Mouse (Mus musculus) retina, embryonic 14.5 days (tissue): ENCODE measurements around the gene Ptpn9.

ENCODE experiments used
- DNase-seq: peaks from one replicate; pipeline ENCODE4 v3.0.0-alpha.2; 2015; ENCODE audit warnings: low spot score

Gene Ptpn9

DNA sequence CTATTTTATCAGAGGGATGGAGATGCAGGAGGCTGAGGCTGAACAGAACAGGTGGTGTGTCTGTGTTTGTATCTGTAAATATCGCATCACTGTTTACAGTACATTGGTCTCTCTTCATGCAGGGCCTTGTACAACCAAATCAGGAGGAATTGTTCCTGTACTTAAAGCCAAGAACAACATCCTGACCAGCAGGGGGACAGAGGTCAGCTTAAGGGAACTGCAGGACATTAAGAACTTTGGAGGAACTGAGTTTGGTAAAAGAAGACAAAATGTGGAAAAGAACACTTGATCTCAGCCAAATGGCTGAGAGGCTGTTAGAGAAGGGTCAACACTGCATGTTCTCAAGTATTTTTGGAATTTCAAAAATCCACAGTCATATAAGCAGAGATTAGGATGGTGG is 20.0 kb downstream of the Ptpn9 start:
- no peak for DNase-seq

DNA sequence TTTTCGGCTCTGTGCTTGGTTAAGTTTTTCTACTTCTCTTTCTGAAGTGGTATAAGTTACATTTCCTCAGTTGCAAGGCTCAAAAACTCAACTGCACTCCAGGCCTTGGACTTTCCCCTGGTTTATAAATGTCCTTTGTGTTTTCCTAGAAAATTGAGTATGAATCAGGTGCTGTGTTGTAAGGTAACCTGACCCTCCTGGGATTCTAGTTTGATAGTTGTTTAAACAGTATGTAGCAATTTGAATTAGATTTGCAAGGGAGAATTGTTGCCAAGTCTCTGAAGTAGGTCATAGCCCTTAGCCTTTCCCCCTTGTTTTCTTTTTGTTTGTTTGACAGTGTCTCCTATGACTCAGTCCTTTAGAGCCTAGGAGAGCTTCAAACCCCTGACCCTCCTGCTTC is 22.9 kb downstream of the Ptpn9 start:
- no peak for DNase-seq

DNA sequence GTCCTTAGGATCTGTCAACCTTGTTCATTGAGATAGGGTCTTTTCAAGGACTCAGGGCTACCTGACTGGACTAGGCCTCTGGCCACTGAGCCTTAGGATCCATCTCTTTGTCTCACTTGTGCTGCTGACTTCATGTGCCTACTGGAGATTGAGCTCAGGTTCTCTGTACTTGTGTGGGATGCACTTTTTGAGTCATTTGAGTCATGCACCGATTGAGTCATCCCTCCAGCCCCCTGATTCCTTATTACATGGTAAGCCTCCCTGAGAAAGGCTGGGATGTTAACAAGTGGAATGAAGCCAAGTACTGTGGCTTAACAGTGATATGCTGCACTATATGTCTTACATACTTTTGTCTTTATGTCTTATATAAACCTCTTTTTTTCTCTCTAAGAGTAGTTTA is 37.0 kb downstream of the Ptpn9 start:
- no peak for DNase-seq

DNA sequence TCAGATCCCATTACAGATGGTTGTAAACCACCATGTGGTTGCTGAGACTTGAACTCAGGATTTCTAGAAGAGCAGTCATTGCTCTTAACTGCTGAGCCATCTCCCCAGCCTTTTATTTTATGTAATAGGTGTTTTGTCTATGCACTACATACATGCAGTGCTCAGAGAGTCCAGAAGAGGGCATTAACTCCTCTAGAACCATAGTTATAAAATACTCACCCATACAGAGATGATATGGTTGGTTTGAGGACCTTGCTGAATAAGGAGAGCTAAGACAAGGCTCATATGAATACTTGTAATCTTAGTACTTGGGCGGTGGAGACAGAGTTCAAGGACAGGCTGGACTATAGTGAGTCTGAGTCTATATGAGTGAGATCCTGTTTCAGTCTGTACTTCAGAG is 61.5 kb downstream of the Ptpn9 start:
- DNase-seq = peak; percentile 71

DNA sequence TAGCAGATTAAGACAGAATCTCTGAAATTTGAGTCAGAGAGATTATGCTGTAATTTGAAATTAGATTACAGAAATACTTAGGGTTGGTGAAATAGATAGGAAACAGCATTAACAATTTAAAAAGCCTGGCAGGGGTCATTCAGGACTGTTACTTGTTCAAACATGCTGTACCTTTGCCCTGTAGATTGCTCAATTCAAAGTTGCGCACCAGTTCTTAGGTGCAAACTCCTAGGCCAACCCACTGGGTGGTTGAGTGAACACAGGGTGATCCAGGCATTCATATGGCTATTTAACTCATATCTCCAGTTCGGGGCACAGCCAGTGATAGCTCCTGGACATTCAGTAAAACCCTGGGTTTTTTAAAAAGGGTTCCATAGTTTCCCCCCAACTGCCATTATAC is 69.4 kb downstream of the Ptpn9 start:
- DNase-seq = no peak

DNA sequence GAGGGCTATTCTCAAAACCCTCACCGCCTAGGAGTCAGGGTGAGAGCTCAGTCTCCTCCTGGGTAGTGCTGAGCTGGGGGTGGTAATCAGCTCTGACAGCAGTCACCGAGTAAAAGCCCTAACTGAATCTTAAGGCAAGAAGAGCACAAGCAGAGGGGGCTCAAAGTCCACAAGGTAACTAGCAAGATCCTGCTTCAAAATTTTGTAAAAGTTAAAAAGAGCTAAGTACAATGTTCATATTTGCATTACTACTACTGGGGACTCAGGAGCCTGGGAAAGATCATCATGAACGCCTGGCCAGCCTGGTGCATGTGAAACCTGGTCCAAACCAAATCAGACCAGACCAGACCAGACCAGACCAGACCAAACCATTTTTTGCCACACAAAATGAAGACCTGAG is 73.5 kb downstream of the Ptpn9 start:
- no peak for DNase-seq

DNA sequence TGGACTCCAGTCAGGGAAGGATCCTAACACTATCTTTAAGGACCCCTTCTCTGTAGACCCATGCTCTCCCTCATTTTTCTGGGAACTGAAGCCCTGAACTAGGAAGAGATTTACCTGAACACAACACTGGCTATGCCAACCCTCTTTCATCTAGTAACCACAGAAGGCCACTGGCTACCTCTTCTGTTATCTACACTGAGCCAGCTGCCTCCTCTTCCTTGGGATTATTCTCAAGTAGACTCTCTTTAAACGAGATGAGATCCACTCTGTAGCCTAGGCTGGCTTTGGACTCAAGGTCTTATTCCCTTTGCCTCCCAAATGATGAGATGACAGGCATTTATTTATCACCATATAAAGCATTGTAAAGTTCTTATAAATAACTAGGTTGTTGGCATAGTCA is 75.5 kb downstream of the Ptpn9 start:
- no peak for DNase-seq

DNA sequence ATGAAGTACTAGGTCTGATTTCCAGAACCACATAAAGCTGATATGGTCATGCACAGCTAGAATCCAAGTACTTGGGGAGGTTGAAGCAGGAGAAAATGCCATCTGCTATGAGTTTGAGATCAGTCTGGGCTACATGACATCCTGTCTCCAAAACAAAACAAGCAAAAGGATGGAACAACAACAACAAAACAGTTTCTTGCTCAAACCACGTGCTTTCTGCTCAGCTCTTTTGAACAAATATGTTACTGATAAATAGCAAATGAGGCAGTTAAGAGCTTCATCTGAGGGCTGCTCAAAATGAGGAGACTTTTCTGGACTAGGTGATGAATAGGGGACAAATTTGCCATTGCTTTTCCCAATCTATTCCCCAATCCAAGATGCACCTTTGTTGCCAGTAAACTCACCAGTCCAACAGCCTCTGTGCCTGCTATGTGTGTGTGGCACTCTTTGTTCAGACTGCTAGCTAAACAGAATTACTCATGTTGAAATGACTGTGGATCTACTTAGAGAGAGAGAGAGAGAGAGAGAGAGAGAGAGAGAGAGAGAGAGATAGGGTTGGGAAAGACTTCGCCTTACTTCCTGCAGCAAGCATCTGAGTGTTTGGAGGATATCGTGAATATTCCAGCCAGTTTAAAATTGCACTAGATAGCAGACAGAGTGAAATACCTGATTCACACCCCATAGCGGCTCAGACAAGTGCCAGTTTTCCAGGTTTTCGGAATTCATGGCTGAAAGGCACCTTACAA is 76.2 kb downstream of the Ptpn9 start:
- DNase-seq = no peak

DNA sequence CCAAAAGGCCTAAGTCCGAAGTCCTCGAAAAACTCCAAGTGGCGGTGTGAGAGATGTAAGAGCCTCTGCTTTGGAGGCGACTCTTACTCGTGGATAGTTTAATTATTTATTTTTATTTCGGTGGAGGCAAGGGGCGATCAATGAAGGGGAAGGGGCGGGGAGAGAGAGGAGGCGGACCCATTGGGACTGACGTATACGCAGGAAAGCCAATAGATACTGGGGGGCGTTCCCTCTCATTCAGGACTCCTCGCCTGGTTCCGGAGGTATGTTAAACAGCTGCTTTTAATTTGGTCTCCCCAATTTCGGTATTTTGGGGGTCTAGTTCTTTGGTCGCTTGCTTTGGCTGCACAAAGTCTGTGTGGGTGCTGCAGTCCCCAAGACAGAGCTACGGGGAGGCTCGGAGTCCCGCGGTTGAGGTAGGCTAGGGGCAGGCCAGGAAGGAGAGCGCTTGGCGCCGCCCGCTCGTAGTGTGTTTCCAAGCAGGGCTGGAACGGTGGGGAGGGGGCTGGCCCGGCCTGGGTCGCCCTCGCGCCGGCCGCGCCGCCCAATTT is 77.2 kb downstream of the Ptpn9 start, which contains the start of gene Sin3a:
Sin3a (plus strand) TSS at position 240 of the 551 bp plus-strand sequence.
- DNase-seq = peak; percentile 84

DNA sequence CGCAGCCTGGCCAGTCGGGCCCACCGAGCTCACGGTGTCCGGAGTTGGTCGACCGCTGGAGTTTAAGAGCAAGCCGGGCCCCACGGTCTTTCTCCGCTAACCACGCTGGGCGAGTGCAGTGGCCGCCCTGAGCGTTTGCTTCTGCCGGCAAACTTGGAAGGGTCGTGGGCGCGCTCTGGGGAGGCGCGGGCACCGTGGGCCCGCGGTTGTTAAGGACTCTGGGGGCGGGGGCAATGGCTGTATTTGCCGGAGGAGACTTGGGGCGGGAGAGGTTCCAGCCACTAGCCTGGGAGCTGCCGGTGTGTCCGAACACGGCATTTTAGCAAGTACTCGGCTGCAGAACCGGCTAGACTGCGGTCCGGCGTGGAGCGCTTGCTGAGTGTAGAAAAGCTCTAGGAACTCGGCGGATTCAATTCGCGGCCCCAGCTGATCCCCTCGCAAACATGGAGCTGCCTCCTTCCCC is 77.8 kb downstream of the Ptpn9 start:
- no peak for DNase-seq

DNA sequence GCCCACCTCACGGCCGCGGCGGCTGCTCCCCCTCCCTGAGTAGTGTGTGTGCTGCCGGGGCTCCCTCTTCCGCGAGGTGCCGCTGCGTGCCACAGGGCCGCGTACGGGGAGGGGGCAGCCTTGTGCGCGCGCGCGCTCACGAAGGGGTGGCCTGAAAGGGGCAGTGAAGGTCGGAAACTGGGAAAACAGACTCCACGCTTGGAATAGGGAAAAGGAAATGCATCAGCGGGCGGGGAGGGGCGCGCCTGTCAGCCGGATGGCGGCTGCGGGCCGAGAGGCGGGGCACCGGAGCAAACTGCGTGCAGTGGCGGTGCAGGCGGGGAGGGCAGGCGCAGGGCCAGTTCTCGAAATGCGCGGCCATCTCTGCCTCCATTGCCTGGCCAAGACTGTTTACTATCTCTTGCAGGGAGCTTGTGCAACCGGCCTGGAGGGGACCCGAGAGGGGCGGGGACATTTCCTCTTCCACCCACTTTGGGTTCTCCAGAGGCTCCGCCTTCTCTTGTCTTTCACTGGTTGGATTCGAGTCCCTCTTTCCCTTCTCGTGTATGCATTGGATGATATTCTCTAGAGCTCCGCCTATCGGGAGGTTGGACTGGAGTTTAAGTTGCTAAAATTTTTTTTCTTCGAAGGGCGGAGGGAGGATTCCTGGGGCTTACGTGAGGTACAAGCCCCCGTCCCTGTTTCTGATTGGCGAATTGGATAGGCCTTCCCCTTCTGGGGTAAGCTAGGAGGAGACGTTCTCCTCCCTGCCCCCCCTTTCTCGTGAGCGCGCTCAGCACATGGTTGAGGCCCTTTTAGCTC is 78.5 kb downstream of the Ptpn9 start:
- peak; percentile 100 for DNase-seq

DNA sequence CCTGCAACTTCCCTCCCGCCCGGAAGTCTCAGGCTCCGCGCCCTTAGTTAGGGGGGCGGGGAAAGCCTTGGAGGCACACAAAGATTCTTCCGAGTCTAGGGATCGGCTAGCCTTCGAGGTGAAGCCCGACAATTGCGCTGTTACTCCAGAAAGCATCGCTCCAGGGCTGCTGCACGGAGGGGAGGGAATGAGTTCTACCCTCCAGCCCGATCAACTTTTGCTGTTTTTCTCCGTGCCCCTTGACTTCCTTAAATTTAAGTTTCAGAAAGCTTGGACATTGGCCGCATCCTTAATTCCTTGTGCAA is 79.0 kb downstream of the Ptpn9 start:
- no peak for DNase-seq

DNA sequence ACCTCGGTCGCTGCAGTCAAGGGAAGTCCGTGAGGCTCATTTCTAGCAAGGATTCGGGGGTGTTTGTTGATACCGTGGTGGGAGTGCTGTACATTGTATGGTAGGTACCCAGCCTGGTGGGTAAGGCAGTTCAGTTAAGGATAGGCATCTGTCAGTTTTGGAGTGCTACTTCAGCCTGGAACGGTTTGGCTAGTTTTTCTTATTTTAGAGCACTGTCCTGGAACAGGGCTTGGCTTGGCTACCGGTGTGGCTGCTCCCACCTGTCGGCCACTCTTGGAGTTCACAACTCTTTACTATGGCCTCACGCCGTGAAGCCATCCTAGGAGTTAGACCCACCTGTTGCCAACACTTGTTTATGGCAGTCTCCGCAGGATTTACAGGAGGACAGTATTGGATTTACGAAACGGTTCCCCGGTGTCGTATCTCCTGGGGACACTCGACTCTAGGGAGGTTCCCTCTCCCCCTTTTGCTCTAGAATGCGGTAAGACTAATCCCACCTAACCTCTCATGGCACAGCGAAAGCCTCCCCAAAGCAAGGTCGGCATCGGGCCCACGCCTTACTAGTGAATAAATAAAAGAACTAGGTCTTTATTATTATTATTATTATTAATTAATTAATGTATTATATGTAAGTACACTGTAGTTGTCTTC is 79.6 kb downstream of the Ptpn9 start:
- peak; percentile 49 for DNase-seq

DNA sequence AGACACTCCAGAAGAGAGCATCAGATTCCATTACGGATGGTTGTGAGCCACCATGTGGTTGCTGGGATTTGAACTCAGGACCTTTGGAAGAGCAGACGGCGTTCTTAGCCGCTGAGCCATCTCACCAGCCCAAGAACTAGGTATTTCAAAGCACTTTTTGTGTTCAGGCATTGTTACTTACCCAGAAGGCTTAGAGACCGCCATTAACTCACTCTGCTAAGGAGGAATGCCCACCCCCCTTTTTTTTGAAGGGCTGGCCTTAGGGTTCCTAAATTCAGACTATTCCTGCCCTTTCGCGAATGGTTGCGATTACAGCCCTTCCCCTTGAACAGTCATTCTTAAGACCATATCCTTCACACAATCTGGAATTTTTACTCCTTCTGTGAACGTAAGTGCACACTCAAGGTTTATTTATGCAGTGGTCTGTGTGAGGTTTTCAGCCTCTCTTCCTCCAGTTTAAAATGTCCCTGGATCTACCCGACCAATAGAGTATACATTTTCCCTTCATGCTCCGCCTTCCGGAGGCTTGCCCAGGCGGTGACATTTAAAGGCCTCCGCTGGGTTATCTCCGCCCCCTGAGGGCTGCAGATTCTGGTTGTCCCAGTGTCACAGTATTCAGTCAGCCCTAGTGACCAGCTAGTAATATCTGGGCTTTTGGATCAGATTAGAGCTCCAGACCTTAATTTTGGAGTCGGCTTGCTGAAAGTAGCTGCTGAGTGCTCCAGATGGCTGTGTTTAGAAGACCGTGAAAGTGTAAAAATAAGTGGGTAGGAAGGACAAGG is 80.3 kb downstream of the Ptpn9 start:
- DNase-seq = peak; percentile 74

DNA sequence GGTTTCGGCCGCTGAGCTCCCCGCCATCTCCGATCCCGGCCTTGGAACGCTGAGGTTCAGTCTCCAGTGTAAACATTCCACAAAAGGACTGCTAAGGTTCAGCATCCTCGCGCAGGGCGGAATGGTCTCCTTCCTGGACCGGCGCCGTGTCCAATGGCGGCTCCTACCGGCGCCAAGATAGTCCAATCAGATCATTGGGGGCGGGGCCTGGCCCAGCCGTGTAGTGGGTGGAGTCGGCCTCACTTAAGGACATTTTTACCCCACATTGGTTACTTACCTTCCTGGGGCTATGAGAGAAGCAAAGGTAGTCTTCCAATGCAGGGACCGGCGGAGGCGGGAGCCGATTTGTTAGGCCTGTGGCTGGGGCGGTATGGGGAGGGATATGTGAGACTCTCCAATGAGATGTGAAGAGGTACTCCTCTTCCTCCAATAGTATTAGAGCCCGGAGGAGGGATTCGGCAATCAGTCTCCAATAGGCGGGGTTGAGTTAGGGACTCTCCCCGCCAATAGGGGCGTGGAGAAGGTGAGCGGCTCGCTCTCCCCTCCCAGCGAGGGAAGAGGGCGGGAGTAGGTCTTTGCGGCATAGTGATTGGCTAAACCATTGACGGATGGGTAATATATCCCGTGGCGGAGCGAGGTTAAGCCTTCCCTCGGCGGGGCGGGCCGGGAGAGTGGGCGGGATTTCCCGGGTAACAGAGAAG is 81.1 kb downstream of the Ptpn9 start:
- DNase-seq = peak; percentile 99

DNA sequence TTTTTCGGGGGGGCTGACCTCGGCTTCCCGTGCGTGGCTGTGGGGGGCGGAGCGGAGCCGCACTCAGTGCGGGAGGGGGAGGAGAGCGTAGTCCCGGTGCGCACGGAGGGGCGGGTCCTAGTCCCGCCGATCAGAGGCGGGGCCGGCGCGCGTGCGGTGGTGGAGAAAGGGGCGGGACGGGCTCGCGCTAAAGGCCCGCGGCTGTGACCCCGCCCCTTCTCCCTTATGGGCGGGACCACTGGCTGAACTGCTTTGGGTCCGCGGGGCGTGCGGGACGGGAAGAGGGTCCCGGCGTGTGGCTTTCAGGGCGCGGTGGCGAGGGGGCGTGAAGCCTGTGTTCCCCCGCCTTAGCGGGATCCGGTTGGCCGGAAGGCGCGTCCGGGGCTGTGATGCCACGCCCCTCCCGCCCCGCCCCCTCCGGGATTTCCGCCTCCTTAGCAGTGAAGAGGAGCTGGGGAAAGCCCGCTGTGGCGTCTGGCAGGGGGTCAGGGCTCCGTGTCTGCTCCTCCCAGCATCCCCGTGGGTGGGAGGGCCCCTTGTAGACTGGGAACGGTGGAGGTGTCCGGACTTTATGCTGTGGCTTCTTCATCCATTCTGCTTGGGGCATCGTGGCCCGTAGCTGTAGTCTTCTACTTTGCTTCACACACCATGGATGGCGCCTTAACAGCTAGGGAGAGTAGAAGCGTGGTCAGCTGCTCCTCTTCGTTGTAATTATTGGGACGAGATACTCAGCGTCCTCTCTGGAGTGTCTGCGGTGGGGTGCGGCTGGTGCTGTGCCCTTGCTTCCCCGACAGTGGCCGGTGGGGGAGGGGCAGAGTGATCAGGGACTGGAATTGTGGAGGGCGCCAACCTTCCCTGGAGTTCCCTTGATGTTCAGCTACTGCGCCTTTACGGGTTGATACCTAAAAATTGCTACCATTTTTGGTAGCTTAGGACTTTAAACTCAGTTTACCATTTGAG is 82.3 kb downstream of the Ptpn9 start:
- peak; percentile 93 for DNase-seq

DNA sequence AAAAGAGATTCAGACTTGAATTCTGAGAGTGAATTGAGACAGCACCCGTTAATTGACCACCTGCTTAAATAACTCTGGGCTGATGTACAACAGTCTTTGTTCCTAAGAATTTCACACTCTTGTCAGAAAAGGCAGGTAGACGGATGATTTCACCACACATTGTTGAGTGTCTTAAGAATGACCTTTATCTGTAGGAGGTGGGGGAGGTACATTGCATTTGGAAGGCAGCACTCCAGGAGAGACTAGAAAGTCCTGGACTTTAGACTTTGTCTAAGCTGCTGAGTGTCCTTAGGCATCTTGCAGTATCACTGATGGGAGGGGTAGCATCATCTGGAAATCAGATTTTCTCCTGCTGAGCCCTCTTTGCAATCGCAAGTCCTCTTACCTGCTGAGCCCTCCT is 87.5 kb downstream of the Ptpn9 start:
- no peak for DNase-seq
